Mouse (Mus musculus): Measurements from ENCODE around the gene Rapgef2. TPM values are rescaled to one million over a fixed set of nuclear protein-coding genes. Genes with fewer than 3 reads are reported as not detected.

The Rapgef2 gene
- polyA plus RNA-seq, 1 experiment: 3.6 TPM

GRCm38 (mm10) chr3:79127797-79128196 is 158.5 kb downstream of the Rapgef2 start:
- WGBS: 79% methylated on average over 2 of the region's 2 CpGs
- no peak for DNase-seq (ENCODE audit: low read depth, low spot score)

GRCm38 (mm10) chr3:79126857-79127256 is 159.5 kb downstream of the Rapgef2 start:
- WGBS: 84% methylated on average over 6 of the region's 6 CpGs
- no peak for DNase-seq (ENCODE audit: low read depth, low spot score)

- 93% methylated on average over 7 of the region's 7 CpGs for WGBS
- no peak for DNase-seq (ENCODE audit: low read depth, low spot score)
Observed at GRCm38 (mm10) chr3:79121391-79121790, 164.9 kb downstream of the Rapgef2 start.

- WGBS: 91% methylated on average over 12 of the region's 12 CpGs
- DNase-seq (ENCODE audit: low read depth, low spot score): no peak
Observed at GRCm38 (mm10) chr3:79119983-79120382, 166.3 kb downstream of the Rapgef2 start.

- no peak for DNase-seq (ENCODE audit: low read depth, low spot score)
- 98% methylated on average over 6 of the region's 6 CpGs for WGBS
Observed at GRCm38 (mm10) chr3:79110153-79110552, 176.2 kb downstream of the Rapgef2 start.

- WGBS: 93% methylated on average over 6 of the region's 6 CpGs
- DNase-seq (ENCODE audit: low read depth, low spot score): no peak
Observed at GRCm38 (mm10) chr3:79108246-79108645, 178.1 kb downstream of the Rapgef2 start.

GRCm38 (mm10) chr3:79106360-79106759 is 180.0 kb downstream of the Rapgef2 start:
- WGBS: 90% methylated on average over 2 of the region's 2 CpGs
- no peak for DNase-seq (ENCODE audit: low read depth, low spot score)

- no peak for DNase-seq (ENCODE audit: low read depth, low spot score)
- 88% methylated on average over 9 of the region's 9 CpGs for WGBS
Observed at GRCm38 (mm10) chr3:79103604-79104003, 182.7 kb downstream of the Rapgef2 start.

GRCm38 (mm10) chr3:79101737-79102136 is 184.6 kb downstream of the Rapgef2 start:
- no peak for DNase-seq (ENCODE audit: low read depth, low spot score)
- WGBS: 78% methylated on average over 6 of the region's 6 CpGs

GRCm38 (mm10) chr3:79100831-79101230 is 185.5 kb downstream of the Rapgef2 start:
- WGBS: 90% methylated on average over 7 of the region's 7 CpGs
- DNase-seq (ENCODE audit: low read depth, low spot score): no peak

- DNase-seq (ENCODE audit: low read depth, low spot score): no peak
- WGBS: 81% methylated on average over 7 of the region's 7 CpGs
Observed at GRCm38 (mm10) chr3:79089091-79089490, 197.2 kb downstream of the Rapgef2 start.

- 91% methylated on average over 5 of the region's 5 CpGs for WGBS
- DNase-seq (ENCODE audit: low read depth, low spot score): no peak
Observed at GRCm38 (mm10) chr3:79088461-79088860, 197.9 kb downstream of the Rapgef2 start.

GRCm38 (mm10) chr3:79086282-79086681 is 200.0 kb downstream of the Rapgef2 start:
- WGBS: 78% methylated on average over 4 of the region's 4 CpGs
- DNase-seq (ENCODE audit: low read depth, low spot score): no peak

- no peak for DNase-seq (ENCODE audit: low read depth, low spot score)
- WGBS: 95% methylated on average over 3 of the region's 3 CpGs
Observed at GRCm38 (mm10) chr3:79083881-79084280, 202.4 kb downstream of the Rapgef2 start.

GRCm38 (mm10) chr3:79083030-79083429 is 203.3 kb downstream of the Rapgef2 start:
- DNase-seq (ENCODE audit: low read depth, low spot score): no peak
- 92% methylated on average over 10 of the region's 10 CpGs for WGBS

- no peak for DNase-seq (ENCODE audit: low read depth, low spot score)
- 87% methylated on average over 3 of the region's 3 CpGs for WGBS
Observed at GRCm38 (mm10) chr3:79079076-79079475, 207.2 kb downstream of the Rapgef2 start.

- 93% methylated on average over 3 of the region's 3 CpGs for WGBS
- DNase-seq (ENCODE audit: low read depth, low spot score): no peak
Observed at GRCm38 (mm10) chr3:79074970-79075369, 211.3 kb downstream of the Rapgef2 start.

- no peak for DNase-seq (ENCODE audit: low read depth, low spot score)
- 90% methylated on average over 13 of the region's 13 CpGs for WGBS
Observed at GRCm38 (mm10) chr3:79073541-79074244, 212.6 kb downstream of the Rapgef2 start.

- no peak for DNase-seq (ENCODE audit: low read depth, low spot score)
- WGBS: 74% methylated on average over 7 of the region's 7 CpGs
Observed at GRCm38 (mm10) chr3:79071561-79071960, 214.8 kb downstream of the Rapgef2 start.

- no peak for DNase-seq (ENCODE audit: low read depth, low spot score)
- WGBS: 90% methylated on average over 10 of the region's 10 CpGs
Observed at GRCm38 (mm10) chr3:79069891-79070290, 216.4 kb downstream of the Rapgef2 start.

- WGBS: 97% methylated on average over 11 of the region's 11 CpGs
Observed at GRCm38 (mm10) chr3:79068976-79069375, 217.3 kb downstream of the Rapgef2 start.

More at GRCm38 (mm10) chr3:79068976-79069375, 217.3 kb downstream of the Rapgef2 start:
- DNase-seq (ENCODE audit: low read depth, low spot score): no peak
